Mouse (Mus musculus): ENCODE measurements around the gene Paqr4. TPM values are rescaled to one million over a fixed set of nuclear protein-coding genes. Genes with fewer than 3 reads are reported as not detected.
"Not testable (repeated sequence)": the region's sequence is repeated elsewhere in the genome, so short reads cannot be mapped to it uniquely, and the experiment has no call there.

Gene Paqr4
- total and polyA plus RNA-seq, 3 experiments = 1.0 to 2.8 (median 1.1) TPM

- in situ Hi-C loops (cut with MboI; ENCODE audit: low pct_ligation_motif_present, low pct_unique_long_range_greater_than_20kb, low sequenced_read_pairs) (loop anchor here (5.0 to 10.0 kb wide), 2 partner anchors 34 to 191 kb away; no protein-coding TSS in a partner anchor), dilution Hi-C loops (cut with MboI; ENCODE audit: extremely low pct_ligation_motif_present, extremely low pct_unique_long_range_greater_than_20kb, low sequenced_read_pairs) (no loop called here)
- Histone ChIP-seq H3K4me3 (replicated peaks in 1 of 3; ENCODE audit: low read depth in 2 of 3, low read length in 2 of 3, poor library complexity in 1 of 3) (no peak overlapping the region), H3K9ac (ENCODE audit: insufficient read depth, low read depth) (no peak overlapping the region), H3K27me3 (replicated peaks) (no peaks in the 10 kb centered on the region), H3K36me3 (replicated peaks in 1 of 2; ENCODE audit: control insufficient read depth in 1 of 2, insufficient read depth in 1 of 2, low read length in 1 of 2) (peaks cover 0 to 4% of the 10 kb centered on the region in 2 experiments), H3K4me1 (ENCODE audit: control insufficient read depth in 1 of 2, insufficient read depth in 2 of 2) (peaks cover 5 to 28% of the 10 kb centered on the region in 2 experiments; a peak in 3 of 4 replicates), H3K9me3 (replicated peaks; ENCODE audit: low read length) (no peaks in the 10 kb centered on the region), H3K4me2 (ENCODE audit: insufficient read depth, low read depth, poor library complexity, severe bottlenecking) (no peak overlapping the region), H3K27ac (ENCODE audit: insufficient read depth, low read depth) (no peak overlapping the region), H3K79me2 (replicated peaks; ENCODE audit: control insufficient read depth, extremely low read depth, insufficient read depth, poor library complexity, severe bottlenecking) (0 out of 2 replicates have a peak, but pooled peaks cover 4% of the 10 kb centered on the region)
- no peak for DNase-seq (ENCODE audit: extremely low read depth)
- no peak for TF ChIP-seq IRF4 (IDR thresholded peaks at IDR 0.05; ENCODE audit: low read depth, low read length)
- no peak for TF ChIP-seq ZMIZ1 (IDR thresholded peaks at IDR 0.05; ENCODE audit: low read depth, low read length)
- TF ChIP-seq USF1 (IDR thresholded peaks at IDR 0.05; ENCODE audit: low read depth, low read length) = no peak
- no peak for TF ChIP-seq MAFK (IDR thresholded peaks at IDR 0.05; ENCODE audit: insufficient replicate concordance, low read length)
- TF ChIP-seq POLR2A (IDR thresholded peaks at IDR 0.05; ENCODE audit: low read depth, low read length) = no peak
- TF ChIP-seq ZC3H11A (IDR thresholded peaks at IDR 0.05; ENCODE audit: low read depth, low read length) = no peak
- TF ChIP-seq KAT2A (IDR thresholded peaks at IDR 0.05; ENCODE audit: insufficient replicate concordance, low read length) = no peak
- no peak for TF ChIP-seq EP300 (IDR thresholded peaks at IDR 0.05; ENCODE audit: low read length)
- TF ChIP-seq CHD2 (IDR thresholded peaks at IDR 0.05; ENCODE audit: low read length) = no peak
- no peak for TF ChIP-seq MAZ (IDR thresholded peaks at IDR 0.05; ENCODE audit: low read depth, low read length)
- TF ChIP-seq TCF12 (IDR thresholded peaks at IDR 0.05; ENCODE audit: low read depth, low read length) = no peak
- TF ChIP-seq NRF1 (IDR thresholded peaks at IDR 0.05; ENCODE audit: low read depth, low read length) = no peak
- TF ChIP-seq MEF2A (IDR thresholded peaks at IDR 0.05; ENCODE audit: borderline replicate concordance, low read depth, low read length) = no peak
- no peak for TF ChIP-seq ELF1 (IDR thresholded peaks at IDR 0.05; ENCODE audit: low read depth, low read length)
- no peak for TF ChIP-seq MXI1 (IDR thresholded peaks at IDR 0.05; ENCODE audit: low read depth, low read length)
- TF ChIP-seq CHD1 (IDR thresholded peaks at IDR 0.05; ENCODE audit: low read depth, low read length) = no peak
- no peak for TF ChIP-seq PAX5 (IDR thresholded peaks at IDR 0.05; ENCODE audit: low read length)
- no peak for TF ChIP-seq ZKSCAN1 (IDR thresholded peaks at IDR 0.05; ENCODE audit: borderline replicate concordance, low read depth, low read length)
Observed at GRCm38 (mm10) chr17:23773676-23774075, 33.0 kb upstream of the Paqr4 start.

GRCm38 (mm10) chr17:23772219-23772556, 31.5 kb upstream of the Paqr4 start:
- H3K4me3 ChIP-seq (replicated peaks in 1 of 3; ENCODE audit: low read depth in 2 of 3, low read length in 2 of 3, poor library complexity in 1 of 3); H3K79me2 ChIP-seq (replicated peaks; ENCODE audit: control insufficient read depth, extremely low read depth, insufficient read depth, poor library complexity, severe bottlenecking); DNase-seq (ENCODE audit: extremely low read depth); H3K27ac ChIP-seq (ENCODE audit: insufficient read depth, low read depth); H3K27me3 ChIP-seq (replicated peaks); H3K9me3 ChIP-seq (replicated peaks; ENCODE audit: low read length); dilution Hi-C loops (cut with MboI; ENCODE audit: extremely low pct_ligation_motif_present, extremely low pct_unique_long_range_greater_than_20kb, low sequenced_read_pairs): not testable (repeated sequence)
- peaks cover 4 to 23% of the 10 kb centered on the region in 2 experiments; a peak in 3 of 4 replicates for H3K4me1 ChIP-seq (ENCODE audit: control insufficient read depth in 1 of 2, insufficient read depth in 2 of 2)
- peak overlapping the region; percentile 84; the same call in 1 of the 2 replicates for H3K4me2 ChIP-seq (ENCODE audit: insufficient read depth, low read depth, poor library complexity, severe bottlenecking)
- peaks cover 0 to 10% of the 10 kb centered on the region in 2 experiments for H3K36me3 ChIP-seq (replicated peaks in 1 of 2; ENCODE audit: control insufficient read depth in 1 of 2, insufficient read depth in 1 of 2, low read length in 1 of 2)
- in situ Hi-C loops (cut with MboI; ENCODE audit: low pct_ligation_motif_present, low pct_unique_long_range_greater_than_20kb, low sequenced_read_pairs) = loop anchor here (5.0 to 10.0 kb wide), 2 partner anchors 35 to 193 kb away; no protein-coding TSS in a partner anchor
- H3K9ac ChIP-seq (ENCODE audit: insufficient read depth, low read depth) = 0 out of 2 replicates have a peak overlapping the region, but pooled peaks have one; percentile 23
